Mouse (Mus musculus) frontal cortex, adult 2 months (tissue): Measurements from ENCODE around the gene Alox12e. TPM values are rescaled to one million over a fixed set of nuclear protein-coding genes. Genes with fewer than 3 reads are reported as not detected.

ENCODE experiments used
- DNase-seq, 2 experiments: peaks; one replicate each; pipeline ENCODE4 v3.0.0; 2022; ENCODE audit warnings: low spot score in 1 of 2; ENCODE audit errors: extremely low spot score in 1 of 2
- polyA plus RNA-seq: library from polyadenylated mRNA; depleted of rRNA; stranded (reverse); fragments of >200 nt; gene quantifications from 2 replicates; pipeline ENCODE4 v1.2.3, GENCODE M21; 2012; rRNA removed

The Alox12e gene
- polyA plus RNA-seq, 1 experiment: 0.24 TPM

DNA sequence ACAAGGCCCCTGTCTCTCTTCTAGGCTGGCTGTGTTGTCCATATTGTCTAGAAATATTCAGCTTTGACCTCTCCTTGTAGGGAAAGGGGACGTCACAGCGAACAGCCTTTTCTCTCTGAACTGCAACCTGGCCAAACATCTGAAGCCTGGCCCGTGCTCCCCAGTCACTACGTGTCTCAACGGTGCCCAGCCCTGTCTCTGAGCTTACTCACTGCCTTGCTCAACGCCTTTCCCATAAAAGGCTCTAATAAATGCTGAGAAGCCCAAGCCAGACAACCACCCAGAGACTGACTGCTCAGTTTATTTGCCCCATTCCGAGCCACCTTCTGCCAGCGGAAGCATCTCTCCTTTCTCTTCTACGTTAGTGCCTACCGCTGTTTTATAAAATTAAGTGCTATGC is 34.3 kb downstream of the Alox12e start:
- DNase-seq: no peak

DNA sequence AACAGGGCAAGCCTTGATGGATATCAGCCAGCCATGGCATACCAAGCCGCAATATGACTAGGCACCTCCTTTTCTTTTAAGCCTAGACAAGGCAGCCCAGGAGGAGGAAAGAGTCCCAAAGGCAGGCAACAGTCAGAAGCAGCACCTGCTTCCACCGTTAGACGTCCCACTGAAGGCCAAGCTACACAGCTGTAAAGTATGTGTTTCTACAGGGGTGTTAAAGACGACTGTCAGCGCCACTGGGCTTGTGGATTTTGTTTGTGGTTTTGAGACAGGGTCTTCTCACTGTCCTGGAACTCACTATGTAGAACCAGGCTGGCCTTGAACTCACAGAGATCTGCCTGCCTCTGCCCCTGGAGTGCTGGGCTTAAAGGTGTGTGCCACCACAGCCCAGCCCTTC is 36.7 kb downstream of the Alox12e start:
- DNase-seq: no peak

DNA sequence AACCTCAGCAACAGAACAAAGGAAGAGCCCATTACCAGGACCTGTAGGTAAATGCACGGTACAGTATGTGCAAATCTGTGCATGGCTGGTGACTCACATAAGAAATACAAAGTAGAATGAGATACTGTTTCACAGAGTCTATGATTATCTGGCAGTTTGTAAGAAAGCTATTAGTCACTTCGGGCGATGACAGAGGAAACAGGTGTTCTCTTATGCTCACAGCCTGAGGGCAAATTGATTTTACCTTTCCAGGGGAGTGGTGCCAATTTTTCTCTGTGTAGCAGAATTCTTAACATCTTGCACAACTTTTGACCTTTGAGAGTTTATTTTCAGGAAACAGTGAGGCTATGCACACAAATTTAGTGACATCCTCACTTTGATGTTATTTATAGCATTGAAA is 37.7 kb downstream of the Alox12e start:
- DNase-seq: no peak

DNA sequence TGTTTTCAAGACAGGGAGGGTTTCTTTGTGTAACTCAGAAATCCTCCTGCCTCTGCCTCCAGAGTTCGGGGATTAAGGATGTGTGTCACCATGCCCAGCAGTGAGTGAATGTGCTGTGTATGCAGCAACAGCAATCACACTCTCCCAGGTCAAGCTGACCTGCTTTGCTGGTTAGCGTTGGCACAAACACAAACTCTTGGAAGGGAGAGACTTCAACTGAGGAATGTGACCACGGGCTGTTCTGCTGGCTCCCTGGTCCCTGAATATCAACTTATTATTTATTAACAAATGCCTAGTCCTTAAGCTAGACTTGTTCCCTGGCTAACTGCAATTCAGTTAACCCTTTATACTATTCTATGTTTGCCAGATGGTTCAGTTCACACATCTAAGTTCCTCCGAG is 38.8 kb downstream of the Alox12e start:
- no peak for DNase-seq

DNA sequence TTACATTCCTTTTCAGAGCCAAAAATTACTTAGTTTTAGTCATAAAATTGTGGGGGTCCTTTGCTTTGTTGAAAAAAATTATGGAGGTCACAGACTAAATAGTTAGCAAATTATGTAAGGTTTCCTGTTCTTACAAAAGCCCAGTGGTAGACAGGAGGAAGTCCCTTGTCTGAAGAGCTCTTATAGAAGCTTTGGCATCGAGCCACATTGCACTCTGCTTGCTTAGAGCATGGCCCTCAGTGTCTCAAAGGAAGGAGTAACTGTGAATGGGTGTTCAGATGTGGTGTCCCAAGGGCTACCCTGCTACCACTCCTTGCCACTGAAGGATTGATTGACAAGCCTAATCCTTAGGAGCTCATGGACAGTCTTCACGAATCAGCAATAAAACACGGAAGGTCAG is 42.0 kb downstream of the Alox12e start:
- DNase-seq: peak in 1 of 2 experiments; percentile 13

DNA sequence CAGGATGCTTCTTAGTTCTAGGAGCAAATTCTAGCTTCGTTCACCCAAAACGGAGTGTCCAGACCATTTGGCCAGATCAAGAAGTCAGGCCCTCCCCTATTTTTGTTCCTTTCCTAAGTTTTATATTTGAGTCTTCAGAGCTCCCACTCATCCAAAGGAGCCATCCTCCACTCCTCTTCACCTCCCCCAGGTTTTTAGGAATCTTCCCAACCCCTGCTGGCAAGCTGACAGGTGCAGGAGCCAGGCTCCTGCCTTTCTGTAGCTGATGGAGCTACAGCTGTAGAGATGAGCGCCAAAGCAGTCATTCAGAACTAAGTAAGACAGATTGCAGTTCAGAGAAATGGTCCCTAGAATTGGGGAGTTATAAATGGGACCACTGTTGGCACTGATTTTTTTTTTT is 43.5 kb downstream of the Alox12e start:
- peak in 1 of 2 experiments; percentile 26 for DNase-seq

DNA sequence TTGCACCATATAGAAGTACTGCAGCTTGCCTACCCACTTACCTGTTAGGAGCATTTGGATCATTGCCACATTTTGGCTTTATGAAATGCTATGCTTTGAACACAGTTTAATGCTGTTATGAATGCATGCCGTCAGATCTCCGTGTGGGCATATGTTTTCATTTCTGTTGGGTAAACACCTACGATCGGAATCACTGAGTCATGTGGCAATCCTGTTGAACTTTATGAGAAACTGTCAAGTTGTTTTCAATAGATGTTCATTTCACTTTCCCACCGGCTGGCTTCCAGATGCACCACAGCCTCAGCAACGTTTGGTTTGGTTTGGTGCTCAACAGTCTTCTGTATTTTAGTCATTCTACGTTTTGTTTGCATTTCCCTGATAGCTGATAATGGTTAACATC is 50.8 kb downstream of the Alox12e start:
- DNase-seq: no peak

DNA sequence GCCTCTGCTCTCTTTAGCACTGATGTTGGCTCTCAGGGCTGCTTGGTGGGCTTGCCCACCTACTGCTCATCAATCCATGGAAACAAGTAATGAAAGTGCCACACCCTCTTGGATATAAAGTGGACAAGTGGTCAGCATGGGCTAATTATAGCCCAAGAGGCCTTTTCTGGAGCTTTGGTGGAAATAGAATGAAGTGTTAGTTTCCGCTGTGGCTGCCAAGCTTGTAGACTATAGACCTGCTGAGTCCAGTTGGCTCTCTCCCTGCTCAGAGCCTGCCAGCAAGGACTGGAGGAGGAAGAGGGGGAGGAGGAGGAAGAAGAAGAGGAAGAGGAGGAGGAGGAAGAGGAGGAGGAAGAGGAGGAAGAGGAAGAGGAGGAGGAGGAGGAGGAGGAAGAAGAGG is 56.0 kb downstream of the Alox12e start:
- DNase-seq: no peak

DNA sequence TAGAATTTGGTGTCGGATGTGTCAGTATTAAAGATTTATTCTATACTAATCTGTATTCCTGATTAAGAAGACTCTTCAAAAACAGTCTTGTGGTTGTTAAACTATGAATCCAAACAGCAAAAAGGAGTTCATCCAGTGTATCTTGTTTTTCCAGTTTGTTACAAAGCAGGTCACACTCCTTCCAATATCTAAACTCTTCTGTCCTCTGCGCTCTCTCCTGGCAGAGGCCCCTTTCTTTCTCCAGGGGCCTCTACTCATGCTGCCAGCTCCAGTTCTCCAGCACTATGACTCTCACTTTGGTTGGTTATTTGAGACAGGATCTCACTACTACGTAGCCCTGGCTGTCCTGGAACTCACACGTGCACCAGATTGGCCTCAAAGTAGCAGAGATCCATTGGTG is 56.6 kb downstream of the Alox12e start:
- DNase-seq: no peak

Other genes starting within 250 kb of the Alox12e start
- gene Asgr2, start 230.0 kb downstream of the Alox12e start, polyA plus RNA-seq: 0.18 and 0.46 TPM in 2 replicates
- gene Mgl2, start 192.3 kb downstream of the Alox12e start, polyA plus RNA-seq: 0.42 and 0.92 TPM in 2 replicates
- 0.90 and 2.4 TPM in 2 replicates for gene Clec10a, start 166.4 kb downstream of the Alox12e start, polyA plus RNA-seq
- gene Slc16a11, start 109.9 kb downstream of the Alox12e start, polyA plus RNA-seq: 45.9 and 48.3 TPM in 2 replicates
- gene Slc16a13, start 101.6 kb downstream of the Alox12e start, polyA plus RNA-seq: 5.5 and 7.7 TPM in 2 replicates
- 1.5 and 1.9 TPM in 2 replicates for gene Bcl6b, start 92.8 kb downstream of the Alox12e start, polyA plus RNA-seq
- 73.4 and 85.4 TPM in 2 replicates for gene 0610010K14Rik, start 84.7 kb downstream of the Alox12e start, polyA plus RNA-seq
- 10.7 and 11.8 TPM in 2 replicates for gene Gm21988, start 82.8 kb downstream of the Alox12e start, polyA plus RNA-seq
- gene Rnasek, start 82.8 kb downstream of the Alox12e start, polyA plus RNA-seq: 321 and 335 TPM in 2 replicates
- 3.5 and 4.0 TPM in 2 replicates for gene Alox12, start 67.3 kb downstream of the Alox12e start, polyA plus RNA-seq
- 0.26 and 0.84 TPM in 2 replicates for gene Alox15, start 29.4 kb upstream of the Alox12e start, polyA plus RNA-seq
- gene Pelp1, start 87.4 kb upstream of the Alox12e start, polyA plus RNA-seq: 19.3 and 20.9 TPM in 2 replicates
- gene Arrb2, start 110.0 kb upstream of the Alox12e start, polyA plus RNA-seq: 64.1 and 69.8 TPM in 2 replicates
- 15.8 and 17.3 TPM in 2 replicates for gene Med11, start 129.3 kb upstream of the Alox12e start, polyA plus RNA-seq
- gene Zmynd15, start 136.8 kb upstream of the Alox12e start, polyA plus RNA-seq: 0.57 and 0.72 TPM in 2 replicates
- gene Cxcl16, start 137.4 kb upstream of the Alox12e start, polyA plus RNA-seq: 3.2 and 3.7 TPM in 2 replicates
- 0.65 and 1.1 TPM in 2 replicates for gene Tm4sf5, start 182.6 kb upstream of the Alox12e start, polyA plus RNA-seq
- 1.6 and 4.3 TPM in 2 replicates for gene Vmo1, start 192.0 kb upstream of the Alox12e start, polyA plus RNA-seq
- 0.13 TPM in 1 of 2 replicates, not detected in the other for gene Gltpd2, start 196.6 kb upstream of the Alox12e start, polyA plus RNA-seq
- gene Psmb6, start 202.7 kb upstream of the Alox12e start, polyA plus RNA-seq: 245 and 249 TPM in 2 replicates
- not detected in 2 replicates for gene Gm40193, start 210.3 kb upstream of the Alox12e start, polyA plus RNA-seq
- 23.4 and 28.6 TPM in 2 replicates for gene Pld2, start 217.4 kb upstream of the Alox12e start, polyA plus RNA-seq
- 285 and 322 TPM in 2 replicates for gene Mink1, start 240.3 kb upstream of the Alox12e start, polyA plus RNA-seq